ENCODE assay signal across 26 mouse cellular contexts in genomic region chr8:13551574-13551830, GRCm38 (mm10). TPM values are rescaled to one million over a fixed set of nuclear protein-coding genes. Genes with fewer than 3 reads are reported as not detected.
DNase-seq lines count a peak whose midpoint lies in the region; ATAC-seq and TF ChIP-seq lines count a peak whose summit lies in the region.
"Had no signal": no experiment of that assay in that cellular context is flagged by ENCODE, and none has a peak within 500 bp of the region (broad histone marks: within the 10 kb centered on the region; RNA-seq: fewer than 3 reads in every experiment).

No protein-coding gene starts in this region.

- peaks cover 6% of the 10 kb centered on the region; the same call in 1 of the 2 replicates for H3K4me1 ChIP-seq in hindbrain, embryonic 10.5 days (replicated peaks)
- H3K4me1 ChIP-seq in hindbrain, embryonic 16.5 days (ENCODE audit: control insufficient read depth, insufficient read depth, low read depth, low read length), result peaks cover 2% of the 10 kb centered on the region; the same call in 1 of the 2 replicates
- H3K4me1 ChIP-seq in bone marrow macrophage, adult 2 months (ENCODE audit: control insufficient read depth, insufficient read depth, low read length), result peaks cover 23% of the 10 kb centered on the region
- H3K4me1 ChIP-seq: forebrain, embryonic 13.5 days had no signal

- WGBS in hindbrain, embryonic 10.5 days, result 92% methylated on average over 6 of the region's 6 CpGs
- WGBS in hindbrain, embryonic 16.5 days, result 86% methylated on average over 6 of the region's 6 CpGs

- no peak overlapping the region for H3K4me2 ChIP-seq in hindbrain, embryonic 16.5 days (ENCODE audit: low read length)
- H3K4me2 ChIP-seq: embryonic facial prominence, embryonic 13.5 days; forebrain, embryonic 13.5 days; heart, embryonic 12.5 days; heart, embryonic 15.5 days had no signal

- 0 out of 2 replicates have a peak overlapping the region, but pooled peaks have one; percentile 40 for H3K27ac ChIP-seq in hindbrain, embryonic 10.5 days
- H3K27ac ChIP-seq in hindbrain, embryonic 16.5 days (ENCODE audit: low read depth, low read length), result no peak overlapping the region
- H3K27ac ChIP-seq in layer of hippocampus, adult 2 months, result peak overlapping the region; percentile 12; the same call in 1 of the 2 replicates
- H3K27ac ChIP-seq in bone marrow macrophage, adult 2 months (ENCODE audit: insufficient read depth, low read depth, low read length), result peak overlapping the region; percentile 1; the same call in 1 of the 2 replicates
- H3K27ac ChIP-seq: embryonic facial prominence, embryonic 10.5 days; embryonic facial prominence, embryonic 13.5 days; forebrain, embryonic 13.5 days; heart, embryonic 15.5 days had no signal

- no peak for TF ChIP-seq CTCF in layer of hippocampus, adult 2 months (conservative IDR thresholded peaks at IDR 0.05)
- no peak for TF ChIP-seq CTCF in bone marrow macrophage, adult 2 months (IDR thresholded peaks at IDR 0.05; ENCODE audit: low read depth, low read length)

- no peak overlapping the region for H3K4me3 ChIP-seq in hindbrain, embryonic 10.5 days
- H3K4me3 ChIP-seq in hindbrain, embryonic 16.5 days (ENCODE audit: low read length), result no peak overlapping the region
- no peak overlapping the region for H3K4me3 ChIP-seq in layer of hippocampus, adult 2 months
- H3K4me3 ChIP-seq in bone marrow macrophage, adult 2 months (ENCODE audit: insufficient read depth, low read length), result no peak overlapping the region
- H3K4me3 ChIP-seq: embryonic facial prominence, embryonic 10.5 days; embryonic facial prominence, embryonic 13.5 days; erythroblast, embryonic 14.5 days; forebrain, embryonic 13.5 days; gastrocnemius, adult 2 months; heart, embryonic 12.5 days; heart, embryonic 15.5 days had no signal

- H3K36me3 ChIP-seq in hindbrain, embryonic 10.5 days, result no peaks in the 10 kb centered on the region
- no peaks in the 10 kb centered on the region for H3K36me3 ChIP-seq in hindbrain, embryonic 16.5 days (ENCODE audit: control insufficient read depth, insufficient read depth, low read length)
- H3K36me3 ChIP-seq: embryonic facial prominence, embryonic 10.5 days; embryonic facial prominence, embryonic 13.5 days; heart, embryonic 12.5 days; heart, embryonic 15.5 days had no signal

- no peak for ATAC-seq in hindbrain, embryonic 16.5 days

- peak; percentile 34 for DNase-seq in cerebellum, adult 9-10 months
- no peak for DNase-seq in cerebellum, postnatal 10 days
- no peak for DNase-seq in hindbrain, embryonic 10.5 days (ENCODE audit: low spot score)
- DNase-seq in layer of hippocampus, adult 2 months (ENCODE audit: low spot score in 2 of 2), result no peak
- no peak for DNase-seq in layer of hippocampus, adult 9-10 months (ENCODE audit: low spot score)
- DNase-seq in kidney, adult 9 months, result no peak

- no peak overlapping the region for H3K9ac ChIP-seq in hindbrain, embryonic 16.5 days (ENCODE audit: low read depth, low read length)
- H3K9ac ChIP-seq: embryonic facial prominence, embryonic 13.5 days; forebrain, embryonic 13.5 days; heart, embryonic 12.5 days; heart, embryonic 15.5 days had no signal

- TF ChIP-seq POLR2A in bone marrow macrophage, adult 2 months (IDR thresholded peaks at IDR 0.05; ENCODE audit: borderline replicate concordance, low read depth, low read length), result no peak

- H3K27me3 ChIP-seq in hindbrain, embryonic 10.5 days (ENCODE audit: insufficient read depth, poor library complexity, severe bottlenecking), result no peaks in the 10 kb centered on the region
- no peaks in the 10 kb centered on the region for H3K27me3 ChIP-seq in hindbrain, embryonic 16.5 days (replicated peaks; ENCODE audit: control insufficient read depth, insufficient read depth, low read length)
- H3K27me3 ChIP-seq: embryonic facial prominence, embryonic 13.5 days; forebrain, embryonic 13.5 days had no signal

- no peaks in the 10 kb centered on the region for H3K9me3 ChIP-seq in hindbrain, embryonic 10.5 days
- H3K9me3 ChIP-seq in hindbrain, embryonic 16.5 days (ENCODE audit: control insufficient read depth, low read length), result no peaks in the 10 kb centered on the region
- H3K9me3 ChIP-seq: embryonic facial prominence, embryonic 10.5 days; embryonic facial prominence, embryonic 13.5 days; forebrain, embryonic 13.5 days; heart, embryonic 12.5 days; heart, embryonic 15.5 days had no signal

RNA-seq across cellular contexts. Expression of gene 1700029H14Rik, which starts 10.8 kb away (rescaled TPM):
- polyA plus RNA-seq in hindbrain, embryonic 10.5 days (2016; fragmentation: Nextera tagmentation; extraction: Ambion mirVana), result not detected in 2 replicates
- not detected in 2 replicates for polyA plus RNA-seq in hindbrain, embryonic 16.5 days (2015; fragmentation: Nextera tagmentation; extraction: Ambion mirVana)
- total RNA-seq in layer of hippocampus, adult 2 months (2021), result not detected
- polyA plus RNA-seq in bone marrow macrophage, adult 2 months (2012; ENCODE audit: insufficient read depth, insufficient read length, missing spikeins), result not detected in 2 replicates
- total RNA-seq: adrenal gland, adult 8-10 months; adrenal gland, postnatal 25 days; ES-E14; gastrocnemius, adult 2 months; gastrocnemius, postnatal 14 days; heart, adult 18-20 months; heart, postnatal 14 days; heart, postnatal 4 days had no signal
- polyA plus RNA-seq: activated CD4-positive, CD25-positive, alpha-beta regulatory T cell, adult 4 months; embryonic facial prominence, embryonic 10.5 days; embryonic facial prominence, embryonic 13.5 days; erythroblast, embryonic 14.5 days; forebrain, embryonic 13.5 days; forebrain, embryonic 16.5 days; heart, embryonic 12.5 days; heart, embryonic 15.5 days; intestine, embryonic 14.5 days; intestine, postnatal 0 days had no signal

RNA-seq across cellular contexts. Expression of gene Gas6, which starts 57.2 kb away (rescaled TPM):
- 12.9 and 15.8 TPM in 2 replicates for polyA plus RNA-seq in hindbrain, embryonic 10.5 days (2016; fragmentation: Nextera tagmentation; extraction: Ambion mirVana)
- 65.1 and 67.4 TPM in 2 replicates for polyA plus RNA-seq in hindbrain, embryonic 16.5 days (2015; fragmentation: Nextera tagmentation; extraction: Ambion mirVana)
- total RNA-seq in layer of hippocampus, adult 2 months (2021), result 10 to 100 TPM; 81.2 to 85.1 TPM
- 299 and 319 TPM in 2 replicates for polyA plus RNA-seq in bone marrow macrophage, adult 2 months (2012; ENCODE audit: insufficient read depth, insufficient read length, missing spikeins)
- polyA plus RNA-seq: activated CD4-positive, CD25-positive, alpha-beta regulatory T cell, adult 4 months had no signal
